Mouse (Mus musculus) hematopoietic stem cell, adult 5-6 weeks (primary cell): ENCODE measurements at regions not wholly inside any gene's neighbourhood (a gene's known extent, or its start where the extent isn't known, plus 50 kb on each side); places are given as distances from the start of the nearest gene placed in this dataset.

ENCODE experiments used
- ATAC-seq, 2 experiments: fragments of 125-278 bp in 1 of 2; replicated peaks in 1 of 2; 2 replicates each; pipeline ENCODE4 v1.8.0; 2016 to 2017; ENCODE audit warnings: inconsistent platforms in 2 of 2, mild to moderate bottlenecking in 2 of 2, moderate number of reproducible peaks in 2 of 2, low read depth in 1 of 2, moderate TSS enrichment in 1 of 2; ENCODE audit not compliant: low FRiP score in 2 of 2, poor library complexity in 2 of 2, severe bottlenecking in 2 of 2, insufficient read depth in 1 of 2, low TSS enrichment in 1 of 2

GRCm38 (mm10) chr3:68758609-68759008 lies 68.2 kb downstream of the Il12a start:
- ATAC-seq: no peak

DNA sequence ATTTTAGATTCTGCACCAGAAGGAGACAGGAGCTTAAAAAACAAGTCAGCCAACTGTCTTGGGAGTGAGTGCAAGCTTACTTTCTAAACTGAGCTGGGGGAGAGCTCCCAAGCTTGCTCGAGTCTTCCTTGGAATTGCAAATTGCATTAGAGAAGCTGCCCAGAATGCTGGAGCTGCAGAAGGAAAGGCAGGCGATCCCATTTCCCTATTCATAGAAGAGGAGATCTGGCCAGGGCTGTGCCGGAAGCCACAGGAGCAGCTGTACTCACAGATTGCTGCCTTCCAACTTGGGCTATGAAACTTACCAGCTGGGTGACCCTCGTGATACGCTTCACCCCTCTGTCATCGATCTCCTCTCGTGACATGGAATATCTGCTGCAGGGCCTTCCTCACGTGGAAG lies 68.9 kb downstream of the Il12a start:
- ATAC-seq: peak; percentile 82 to 86

- no peak for ATAC-seq
These were observed 70.4 kb downstream of the Il12a start for GRCm38 (mm10) chr3:68760806-68761205.

DNA sequence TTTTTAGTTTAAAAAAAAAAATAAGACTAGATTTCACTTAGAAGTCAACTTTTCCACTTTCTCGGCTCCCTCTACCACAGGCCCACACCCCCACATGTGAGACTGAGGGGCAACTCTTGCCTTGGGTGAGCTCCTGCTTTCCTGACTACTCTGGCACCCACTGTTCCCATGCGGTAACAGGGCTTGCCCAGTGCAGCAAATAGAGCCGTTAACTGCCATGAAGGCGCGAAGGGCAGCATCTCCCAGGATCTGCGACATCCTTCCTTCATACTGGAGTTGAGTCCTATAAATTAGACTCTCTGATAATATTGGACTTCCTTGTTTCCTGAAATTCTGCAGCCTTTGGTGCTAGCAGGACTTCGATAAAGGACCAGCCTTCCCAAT lies 70.8 kb downstream of the Il12a start:
- no peak for ATAC-seq

DNA sequence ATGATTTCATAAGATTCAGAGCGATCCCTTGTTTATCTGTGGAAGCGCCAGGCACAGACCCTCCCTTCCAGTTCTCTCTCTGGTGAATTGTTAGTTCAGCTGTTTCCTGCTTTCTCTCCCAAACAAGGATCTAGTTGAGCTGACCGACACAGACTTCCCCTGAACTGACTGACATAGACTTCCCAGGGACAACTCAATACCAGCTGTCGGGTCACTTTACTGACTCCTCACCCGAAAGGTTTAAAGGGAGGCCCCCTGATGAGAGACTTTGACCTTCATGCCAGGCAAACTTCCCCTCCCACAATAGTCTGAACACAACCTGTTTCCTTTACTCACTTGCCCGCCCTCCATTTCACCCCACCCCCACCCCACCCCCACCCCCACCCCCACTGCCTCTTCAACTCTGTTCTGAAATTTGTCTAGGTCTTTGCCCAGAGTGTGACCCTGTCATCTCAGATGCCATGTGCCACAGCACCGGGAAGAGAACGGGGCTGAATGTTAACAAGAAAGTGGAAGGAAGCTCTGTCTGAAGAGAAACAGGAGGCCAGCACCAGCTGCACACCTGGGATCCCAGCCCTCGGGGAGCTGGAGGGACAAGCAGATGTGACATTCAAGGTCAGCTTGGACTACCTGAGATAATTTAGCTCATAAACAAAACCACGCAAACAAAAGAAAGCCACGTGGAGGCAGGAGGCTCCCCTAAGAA lies 71.3 kb downstream of the Il12a start:
- peak in 1 of 2 experiments; percentile 17; a peak in 1 of 4 replicates for ATAC-seq

- ATAC-seq: no peak
These were observed 72.5 kb downstream of the Il12a start for GRCm38 (mm10) chr3:68762988-68763387.

GRCm38 (mm10) chr3:68764336-68764735 lies 73.9 kb downstream of the Il12a start:
- no peak for ATAC-seq

GRCm38 (mm10) chr3:68764917-68765598 lies 74.6 kb downstream of the Il12a start:
- ATAC-seq: no peak

DNA sequence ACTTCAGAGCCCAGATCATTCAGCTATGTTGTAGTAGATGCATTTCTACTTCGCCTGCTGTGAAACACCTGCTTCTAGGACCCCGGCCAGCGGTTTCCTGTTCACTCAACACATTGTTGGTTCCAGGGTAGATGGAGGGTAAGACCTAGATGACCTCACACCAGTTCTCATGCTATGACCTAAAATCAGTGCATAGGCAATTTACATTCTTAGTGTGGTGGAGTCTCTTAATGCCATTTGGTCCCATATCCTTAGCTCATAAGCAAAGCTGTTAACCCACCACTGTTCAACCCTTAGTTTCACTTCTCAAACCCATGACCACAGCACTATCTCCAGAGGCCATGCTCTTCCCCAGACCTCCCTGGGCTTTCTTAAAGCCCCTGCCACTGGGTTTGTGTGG lies 81.1 kb downstream of the Il12a start:
- ATAC-seq: peak; percentile 39 to 46; a peak in 1 of 4 replicates

GRCm38 (mm10) chr3:68777801-68778200 lies 87.4 kb downstream of the Il12a start:
- ATAC-seq: 0 out of 4 replicates have a peak, but pooled peaks of 1 of the 2 experiments have one; percentile 7

GRCm38 (mm10) chr3:68778354-68779040 lies 88.1 kb downstream of the Il12a start:
- peak; percentile 72 to 82 for ATAC-seq

GRCm38 (mm10) chr3:68780843-68781242 lies 88.5 kb upstream of the 1110032F04Rik start:
- ATAC-seq: no peak

DNA sequence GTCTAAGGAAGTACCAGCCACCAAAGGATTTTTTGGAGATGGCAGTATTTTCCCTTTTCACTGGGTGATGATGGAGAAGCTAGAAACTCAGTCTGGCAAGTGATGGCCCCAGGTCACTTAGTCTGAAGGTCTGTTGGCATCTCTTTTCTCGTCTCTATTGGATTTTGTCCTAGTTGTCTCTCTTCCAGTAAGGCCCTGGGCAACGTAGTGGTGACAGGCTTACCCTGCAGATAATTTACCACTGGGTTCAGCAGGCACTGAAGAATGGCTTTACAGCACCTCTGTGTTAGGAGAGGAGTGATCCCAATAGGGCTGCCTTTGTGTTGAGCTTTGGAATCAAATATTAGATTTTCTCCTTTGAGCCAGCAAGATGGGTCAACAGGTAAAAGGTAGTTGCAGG lies 87.9 kb upstream of the 1110032F04Rik start:
- no peak for ATAC-seq

GRCm38 (mm10) chr3:68782363-68782762 lies 87.0 kb upstream of the 1110032F04Rik start:
- no peak for ATAC-seq

DNA sequence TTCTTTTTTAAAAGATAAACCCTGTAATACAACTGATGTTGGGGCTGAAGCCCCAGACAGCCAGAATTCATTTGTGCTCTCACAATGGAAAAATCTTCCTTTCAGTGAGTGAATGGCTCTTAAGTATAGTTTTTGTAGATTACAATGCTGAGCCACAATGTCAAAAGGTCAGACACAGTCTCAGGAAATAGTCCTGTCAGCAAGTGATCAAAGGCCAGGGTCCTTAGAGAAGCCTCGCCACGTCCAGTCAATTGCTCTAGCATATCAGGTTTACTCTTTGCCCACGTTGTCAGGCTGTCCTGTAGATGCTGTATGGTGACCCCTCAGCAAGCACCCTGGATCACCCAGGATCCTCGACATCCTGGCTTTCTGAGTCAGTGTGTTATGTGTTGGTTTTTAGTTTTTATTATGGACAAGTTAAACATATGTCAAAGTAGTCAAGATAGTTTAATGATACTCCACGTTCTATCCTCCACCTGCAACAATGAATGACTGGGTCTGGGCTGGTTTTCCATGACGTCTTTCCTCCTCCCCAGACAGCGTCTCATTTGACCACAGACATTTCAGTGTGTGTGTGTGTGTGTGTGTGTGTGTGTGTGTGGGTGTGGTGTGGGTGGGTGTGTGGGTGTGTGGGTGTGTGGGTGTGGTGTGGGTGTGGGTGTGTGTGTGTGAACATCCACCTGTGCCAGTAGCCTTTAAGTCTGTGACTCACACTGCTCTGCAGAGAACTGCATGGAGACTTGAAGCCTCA lies 85.5 kb upstream of the 1110032F04Rik start:
- ATAC-seq: no peak

GRCm38 (mm10) chr3:68786771-68787170 lies 82.6 kb upstream of the 1110032F04Rik start:
- no peak for ATAC-seq

DNA sequence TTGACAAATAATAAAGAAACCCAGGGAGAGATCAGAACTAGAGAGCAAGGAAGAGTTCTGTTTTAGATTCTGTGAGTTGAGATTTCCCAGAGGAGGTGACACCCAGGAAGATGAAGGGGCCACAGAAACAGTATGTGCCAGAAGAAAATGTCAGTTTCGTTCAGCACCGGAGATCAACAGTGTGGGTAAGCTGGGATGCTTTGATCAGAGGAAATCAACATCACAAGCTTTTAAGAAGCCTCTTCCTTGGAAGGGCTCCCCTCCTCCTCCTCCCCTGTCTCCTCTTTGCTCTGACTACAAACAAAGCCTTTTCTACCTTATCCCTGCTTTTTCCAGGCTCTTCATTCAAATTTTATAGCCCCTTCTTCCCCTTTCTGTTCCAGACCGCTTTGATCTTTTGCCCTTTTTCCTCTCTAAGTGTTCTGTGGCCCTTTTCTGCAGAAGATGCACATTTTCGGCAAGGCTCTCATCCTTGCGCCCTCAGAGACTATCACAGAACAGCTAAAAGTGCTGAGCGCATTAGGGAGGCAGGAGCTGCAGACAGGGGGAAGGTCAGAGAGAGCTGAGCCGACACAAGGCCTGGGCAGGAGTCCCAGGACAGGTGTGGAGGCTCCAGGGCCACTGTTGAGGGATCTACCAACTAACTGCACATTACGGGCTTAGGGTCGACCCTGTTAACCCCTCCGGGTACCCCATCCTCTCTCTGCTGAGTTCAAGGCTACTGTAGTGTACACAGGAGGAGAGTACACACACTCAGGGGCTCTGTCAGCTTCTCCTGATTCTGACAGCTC lies 81.8 kb upstream of the 1110032F04Rik start:
- ATAC-seq: no peak
